Mouse (Mus musculus) MEL (cell line): Measurements from ENCODE around the gene Cplx2.

Experiments
- ELF1 ChIP-seq: IDR thresholded peaks from 2 replicates; pipeline ENCODE4 v1.6.1; 2014; ENCODE audit warnings: low read depth, mild to moderate bottlenecking, inconsistent platforms, low read length, improper control_type of control experiment, moderate library complexity
- GABPA ChIP-seq: IDR thresholded peaks from 2 replicates; pipeline ENCODE4 v1.6.1; 2012; ENCODE audit warnings: low read depth, mild to moderate bottlenecking, inconsistent platforms, low read length, improper control_type of control experiment, moderate library complexity
- KAT2A ChIP-seq: conservative IDR thresholded peaks from 2 replicates; pipeline ENCODE4 v1.6.1; 2012; ENCODE audit warnings: low read depth, low read length, improper control_type of control experiment, inconsistent platforms
- MAX ChIP-seq: IDR thresholded peaks from 2 replicates; pipeline ENCODE4 v1.6.1; 2011; ENCODE audit warnings: low read length, improper control_type of control experiment

DNA sequence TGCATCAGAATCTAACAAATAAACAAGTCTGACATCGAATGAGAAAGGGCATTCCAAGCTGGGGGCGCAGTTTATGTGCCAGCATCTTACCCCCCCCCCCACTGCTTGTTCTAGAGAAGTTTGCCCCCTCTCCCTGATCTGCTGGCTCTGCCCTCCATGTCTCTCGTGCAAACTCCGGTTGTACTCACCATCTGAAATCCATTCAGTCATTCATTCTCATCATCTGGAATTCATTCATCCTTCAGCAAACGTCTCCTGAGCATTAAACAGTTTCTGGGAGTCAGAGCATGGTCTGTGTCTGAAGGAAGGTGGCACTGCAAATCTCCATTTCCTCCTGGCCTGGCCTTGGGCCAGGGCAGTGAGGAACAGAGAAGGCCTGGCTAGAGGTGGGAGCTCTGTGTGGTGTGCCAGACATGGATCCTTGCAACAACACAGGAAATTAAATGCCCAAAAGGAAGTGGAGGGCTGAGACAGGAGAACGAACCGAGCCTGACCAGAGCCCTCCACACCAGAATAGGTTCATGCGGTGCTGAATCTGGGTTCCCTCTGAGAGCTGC is 38.1 kb upstream of the Cplx2 start:
- no peak for TF ChIP-seq KAT2A
- TF ChIP-seq GABPA, result no peak
- no peak for TF ChIP-seq MAX
- TF ChIP-seq ELF1, result no peak
